Mouse (Mus musculus): ENCODE data around the gene Dok7. TPM values are rescaled to one million over a fixed set of nuclear protein-coding genes. Genes with fewer than 3 reads are reported as not detected.
A peak's percentile ranks its signal among the peaks of the same experiment; 100 is the strongest.

Dok7 gene
- polyA plus RNA-seq, 1 experiment from 2014 or later, result 0.15 TPM

DNA sequence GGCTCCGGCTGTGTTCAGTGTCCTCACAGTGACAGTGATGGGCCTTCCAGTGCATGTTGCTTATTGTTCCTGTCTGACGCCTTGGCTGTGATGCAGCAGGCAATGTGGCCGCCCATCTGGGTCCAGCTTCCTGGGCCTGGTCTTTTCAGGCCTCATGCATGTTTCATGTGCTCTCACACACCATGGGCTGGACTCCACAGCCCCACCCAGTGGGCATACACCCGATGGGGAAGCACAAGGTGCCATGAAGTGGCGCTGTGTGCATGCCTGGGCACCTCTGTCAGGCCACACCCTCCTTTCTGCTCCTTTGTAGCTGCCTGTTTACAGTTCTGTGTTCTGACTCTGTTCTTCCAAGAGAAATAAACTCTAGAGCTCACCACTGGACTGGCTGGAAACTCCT lies 23.5 kb upstream of the Dok7 start:
- peaks cover 49% of the 10 kb centered on the region for H3K4me1 ChIP-seq (replicated peaks)
- H3K36me3 ChIP-seq (replicated peaks), result peaks cover 53% of the 10 kb centered on the region
- H3K27ac ChIP-seq (replicated peaks), result no peak overlapping the region

DNA sequence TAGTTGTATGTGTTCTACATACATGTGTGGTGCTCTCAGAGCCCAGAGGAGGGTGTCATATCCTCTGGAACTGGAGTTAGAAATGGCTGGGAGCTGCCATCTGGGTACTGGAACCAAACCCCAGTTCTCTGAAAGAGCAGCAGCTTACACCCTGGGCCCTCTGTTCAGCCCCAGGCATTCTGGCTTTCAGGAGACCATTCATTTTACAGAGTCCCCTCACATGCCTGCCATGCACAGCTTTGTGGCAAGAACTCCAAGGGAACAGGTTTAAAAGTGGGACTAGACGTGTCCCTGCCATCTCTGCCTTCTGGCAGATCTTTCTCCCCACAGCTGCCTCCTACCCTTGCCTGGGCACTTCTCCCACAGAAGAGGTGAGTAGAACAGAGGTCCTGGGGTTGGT lies 22.9 kb upstream of the Dok7 start:
- Histone ChIP-seq H3K4me2 (no peak overlapping the region), H3K4me1 (replicated peaks) (peaks cover 43% of the 10 kb centered on the region), H3K27me3 (no peaks in the 10 kb centered on the region), H3K36me3 (replicated peaks) (peaks cover 48% of the 10 kb centered on the region), H3K4me3 (replicated peaks) (no peak overlapping the region), H3K27ac (replicated peaks) (peak overlapping the region; percentile 43; the same call in 1 of the 2 replicates), H3K9ac (peak overlapping the region; percentile 19; the same call in 1 of the 2 replicates), H3K9me3 (replicated peaks) (no peaks in the 10 kb centered on the region)
- ATAC-seq (ENCODE audit: insufficient read depth), result no peak
- 58% methylated on average over 1 of the region's 1 CpGs for WGBS (ENCODE audit: insufficient replicate concordance)

More for the DNA sequence above, 23.5 kb upstream of the Dok7 start:
- ATAC-seq (ENCODE audit: insufficient read depth), result no peak
- Histone ChIP-seq H3K9me3 (replicated peaks) (no peaks in the 10 kb centered on the region), H3K4me3 (replicated peaks) (no peak overlapping the region), H3K4me2 (no peak overlapping the region), H3K27me3 (no peaks in the 10 kb centered on the region), H3K9ac (no peak overlapping the region)
- 57% methylated on average over 5 of the region's 5 CpGs for WGBS (ENCODE audit: insufficient replicate concordance)

DNA sequence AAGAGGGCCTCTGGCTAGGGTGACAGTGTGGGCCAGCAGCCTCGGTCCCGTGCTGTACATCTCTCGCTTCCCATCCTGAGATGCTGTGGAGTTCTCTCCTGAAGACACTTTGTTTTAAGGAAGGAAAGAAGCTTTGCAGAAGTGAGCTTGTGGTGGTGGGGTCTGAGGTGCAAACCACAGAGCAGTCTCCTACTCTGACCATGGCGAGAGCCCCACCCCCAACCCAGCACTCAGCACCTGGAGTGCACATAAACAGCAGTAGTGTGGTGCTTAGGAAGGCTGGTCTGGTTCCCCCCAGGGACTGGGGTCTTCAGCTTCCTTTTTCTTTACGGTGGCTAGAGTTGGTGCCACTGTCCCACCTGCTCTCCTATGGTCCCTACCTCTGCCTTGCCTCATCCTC lies 21.4 kb upstream of the Dok7 start:
- Histone ChIP-seq H3K4me2 (no peak overlapping the region), H3K9ac (no peak overlapping the region), H3K27me3 (no peaks in the 10 kb centered on the region), H3K36me3 (replicated peaks) (peaks cover 33% of the 10 kb centered on the region), H3K27ac (replicated peaks) (0 out of 2 replicates have a peak overlapping the region, but pooled peaks have one; percentile 59), H3K4me3 (replicated peaks) (no peak overlapping the region), H3K9me3 (replicated peaks) (no peaks in the 10 kb centered on the region), H3K4me1 (replicated peaks) (peaks cover 42% of the 10 kb centered on the region)
- WGBS (ENCODE audit: insufficient replicate concordance), result 32% methylated on average over 5 of the region's 5 CpGs
- no peak for ATAC-seq (ENCODE audit: insufficient read depth)

DNA sequence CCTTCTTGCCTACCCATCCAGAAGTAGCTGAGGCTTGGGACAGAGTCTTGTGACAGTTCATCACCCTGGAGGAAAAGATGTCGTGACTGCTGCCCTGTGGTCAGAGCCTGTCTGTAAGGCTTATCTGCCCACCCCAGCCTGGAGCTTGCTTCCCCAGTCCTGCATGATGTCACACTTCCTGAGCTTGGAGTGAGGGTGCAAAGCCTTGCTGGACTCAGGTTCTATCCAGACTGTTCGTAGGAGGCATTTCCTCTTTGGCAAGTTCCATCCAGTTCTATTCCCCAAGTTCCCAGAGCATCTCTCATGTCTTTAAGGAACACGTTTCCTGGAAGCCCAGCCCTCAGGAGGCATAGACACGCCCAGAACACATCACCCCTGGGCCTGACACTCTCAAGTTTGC lies 20.8 kb upstream of the Dok7 start:
- 9% methylated on average over 4 of the region's 4 CpGs for WGBS (ENCODE audit: insufficient replicate concordance)
- Histone ChIP-seq H3K4me2 (no peak overlapping the region), H3K4me3 (replicated peaks) (no peak overlapping the region), H3K27me3 (no peaks in the 10 kb centered on the region), H3K9ac (no peak overlapping the region), H3K9me3 (replicated peaks) (no peaks in the 10 kb centered on the region), H3K4me1 (replicated peaks) (peaks cover 48% of the 10 kb centered on the region), H3K27ac (replicated peaks) (0 out of 2 replicates have a peak overlapping the region, but pooled peaks have one; percentile 59), H3K36me3 (replicated peaks) (peaks cover 26% of the 10 kb centered on the region)
- peak; percentile 45 for ATAC-seq (ENCODE audit: insufficient read depth)

DNA sequence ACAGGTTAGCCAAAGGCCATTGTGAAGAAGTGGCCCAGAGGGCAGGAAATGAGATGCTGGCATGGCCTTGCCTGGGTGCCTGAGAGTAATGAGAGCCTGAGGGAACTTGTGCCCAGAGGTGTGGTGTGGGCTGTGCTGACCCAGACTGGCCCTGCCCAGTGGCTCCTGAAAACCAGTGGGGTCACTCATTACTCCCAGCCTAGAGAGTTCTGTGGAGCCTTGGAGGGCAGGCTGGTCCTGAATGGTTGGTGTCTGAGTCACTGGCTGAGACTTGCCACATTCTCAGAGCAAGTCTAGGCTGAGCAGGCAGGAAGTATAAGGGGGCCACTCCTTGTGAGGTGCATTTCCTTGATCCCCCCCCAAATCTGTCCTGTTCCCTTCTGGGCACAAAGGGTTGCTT lies 19.1 kb upstream of the Dok7 start:
- Histone ChIP-seq H3K4me1 (replicated peaks) (peaks cover 45% of the 10 kb centered on the region), H3K36me3 (replicated peaks) (peaks cover 11% of the 10 kb centered on the region; the same call in 1 of the 2 replicates), H3K27me3 (no peaks in the 10 kb centered on the region), H3K9me3 (replicated peaks) (no peaks in the 10 kb centered on the region), H3K4me2 (no peak overlapping the region), H3K27ac (replicated peaks) (no peak overlapping the region), H3K9ac (no peak overlapping the region), H3K4me3 (replicated peaks) (no peak overlapping the region)
- ATAC-seq (ENCODE audit: insufficient read depth), result no peak

DNA sequence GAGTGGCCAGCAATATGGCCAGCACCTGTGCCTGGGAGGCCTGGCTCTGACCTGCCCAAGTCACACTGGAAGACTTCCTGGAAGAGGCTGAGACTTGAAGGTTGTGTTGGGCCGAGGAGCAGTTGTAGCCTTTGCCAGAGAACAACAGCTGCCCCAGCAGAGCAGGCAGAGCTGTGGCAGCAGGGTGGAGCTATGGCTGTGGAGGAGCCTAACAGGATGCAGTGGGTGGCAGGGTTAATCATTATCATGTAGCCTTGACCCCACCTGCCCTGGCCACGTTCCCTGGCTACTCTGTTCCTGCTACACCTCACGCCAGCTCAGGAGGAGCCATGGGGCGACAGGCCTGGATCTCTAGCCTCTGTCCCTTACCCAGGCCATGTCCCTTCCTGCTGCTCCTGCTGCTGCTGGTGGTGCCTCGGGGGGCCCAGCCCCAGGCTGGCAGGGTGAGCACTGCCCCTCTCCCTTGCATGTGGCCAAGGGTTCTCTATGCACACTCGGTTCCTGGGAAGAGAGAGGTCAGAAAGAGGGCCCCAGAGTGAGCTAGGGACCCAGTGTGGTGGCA lies 15.2 kb upstream of the Dok7 start, which contains the start of gene Hgfac:
Gene Hgfac, plus strand, starts transcription at position 242 of the 562 bp plus-strand sequence.
- 28% methylated on average over 6 of the region's 6 CpGs for WGBS (ENCODE audit: insufficient replicate concordance)
- no peaks in the 10 kb centered on the region for H3K9me3 ChIP-seq (replicated peaks)
- H3K36me3 ChIP-seq (replicated peaks), result no peaks in the 10 kb centered on the region
- peak within 1 kb of the TSS; percentile 72 for H3K27ac ChIP-seq (replicated peaks)
- H3K27me3 ChIP-seq, result no peaks in the 10 kb centered on the region
- peak within 1 kb of the TSS; percentile 31 for H3K4me3 ChIP-seq (replicated peaks)
- peak within 1 kb of the TSS; percentile 25; the same call in 1 of the 2 replicates for H3K9ac ChIP-seq
- H3K4me2 ChIP-seq, result peak within 1 kb of the TSS; percentile 53
- ATAC-seq (ENCODE audit: insufficient read depth), result peak; percentile 76
- peaks cover 25% of the 10 kb centered on the region for H3K4me1 ChIP-seq (replicated peaks)

DNA sequence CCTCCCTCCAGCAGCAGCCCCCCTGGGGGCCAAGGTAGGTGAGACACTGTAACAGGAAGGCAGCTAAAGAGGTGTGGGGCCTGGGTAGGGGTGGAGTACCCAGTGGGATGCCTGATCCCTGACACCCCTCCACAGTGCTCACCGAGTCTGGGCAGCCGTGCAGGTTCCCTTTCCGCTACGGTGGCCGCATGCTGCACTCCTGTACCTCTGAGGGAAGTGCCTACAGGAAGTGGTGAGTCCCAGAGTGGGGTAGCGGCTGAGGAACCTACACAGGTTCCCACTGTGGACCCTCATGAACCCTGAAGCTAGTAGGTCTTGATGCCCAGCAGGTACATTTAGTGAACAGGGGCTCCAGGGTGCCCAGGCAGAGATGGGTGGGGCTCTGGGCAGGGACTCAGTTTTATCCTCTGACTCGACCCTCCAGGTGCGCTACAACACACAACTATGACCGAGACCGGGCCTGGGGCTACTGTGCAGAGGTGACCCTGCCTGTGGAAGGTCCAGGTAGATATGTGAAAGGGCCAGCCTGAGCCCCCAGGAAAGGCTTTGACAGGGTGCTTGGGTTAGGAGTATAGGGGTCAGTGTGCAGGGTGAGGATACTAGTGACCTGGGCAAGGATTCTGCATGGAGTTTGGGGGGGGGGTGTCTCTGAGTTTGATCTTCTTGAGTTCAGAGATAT lies 14.0 kb upstream of the Dok7 start:
- peak overlapping the region; percentile 65 for H3K27ac ChIP-seq (replicated peaks)
- 0 out of 2 replicates have a peak, but pooled peaks have one; percentile 1 for ATAC-seq (ENCODE audit: insufficient read depth)
- peak overlapping the region; percentile 22; the same call in 1 of the 2 replicates for H3K9ac ChIP-seq
- H3K4me3 ChIP-seq (replicated peaks), result peak overlapping the region; percentile 31
- 35% methylated on average over 10 of the region's 10 CpGs for WGBS (ENCODE audit: insufficient replicate concordance)
- H3K9me3 ChIP-seq (replicated peaks), result no peaks in the 10 kb centered on the region
- peaks cover 4% of the 10 kb centered on the region; the same call in 1 of the 2 replicates for H3K27me3 ChIP-seq
- H3K4me2 ChIP-seq, result peak overlapping the region; percentile 53
- H3K4me1 ChIP-seq (replicated peaks), result peaks cover 34% of the 10 kb centered on the region
- no peaks in the 10 kb centered on the region for H3K36me3 ChIP-seq (replicated peaks)

DNA sequence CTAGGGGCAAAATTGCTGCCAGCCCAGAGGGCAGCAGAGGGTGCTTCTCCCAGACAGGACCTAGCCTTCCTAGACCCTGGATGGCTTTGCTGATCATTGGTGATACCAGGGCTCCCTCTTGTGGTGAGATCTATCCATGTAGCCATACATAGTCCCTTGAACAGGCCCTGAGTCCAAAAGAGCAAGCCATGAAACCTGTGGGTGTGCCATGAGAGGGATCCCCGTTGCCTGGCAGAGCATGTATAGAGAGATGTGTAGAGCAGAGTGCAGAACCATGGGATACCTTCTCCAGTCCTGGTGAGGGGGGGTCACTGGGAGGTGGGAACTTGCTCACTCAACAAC lies 13.5 kb upstream of the Dok7 start:
- Histone ChIP-seq H3K36me3 (replicated peaks) (no peaks in the 10 kb centered on the region), H3K9me3 (replicated peaks) (no peaks in the 10 kb centered on the region), H3K4me1 (replicated peaks) (peaks cover 34% of the 10 kb centered on the region), H3K27me3 (peaks cover 4% of the 10 kb centered on the region; the same call in 1 of the 2 replicates), H3K4me3 (replicated peaks) (peak overlapping the region; percentile 31; the same call in 1 of the 2 replicates), H3K27ac (replicated peaks) (no peak overlapping the region), H3K4me2 (peak overlapping the region; percentile 53), H3K9ac (no peak overlapping the region)
- 10% methylated on average over 1 of the region's 1 CpGs for WGBS (ENCODE audit: insufficient replicate concordance)
- peak; percentile 43; the same call in 1 of the 2 replicates for ATAC-seq (ENCODE audit: insufficient read depth)

DNA sequence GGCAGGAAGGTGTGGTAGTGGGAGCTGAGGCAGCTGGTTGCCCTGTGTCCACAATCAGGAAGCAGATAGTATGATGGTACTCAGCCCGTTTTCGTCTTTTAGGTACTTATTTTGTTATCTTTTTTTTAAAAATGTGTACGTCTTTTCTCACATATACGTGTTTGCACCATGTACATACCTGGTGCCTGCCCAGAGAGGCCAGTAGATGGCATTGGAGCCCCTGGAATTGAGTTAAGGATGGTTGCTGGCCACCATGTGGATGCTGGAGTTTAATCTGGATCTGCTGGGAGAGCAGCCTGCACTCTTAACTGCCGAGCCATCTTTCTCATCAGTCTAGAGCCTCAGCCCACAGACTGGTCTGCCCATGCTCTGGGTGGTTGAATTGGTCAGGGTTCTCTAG lies 6.0 kb upstream of the Dok7 start:
- Histone ChIP-seq H3K36me3 (replicated peaks) (no peaks in the 10 kb centered on the region), H3K27me3 (peaks cover 27% of the 10 kb centered on the region), H3K4me2 (no peak overlapping the region), H3K27ac (replicated peaks) (no peak overlapping the region), H3K4me1 (replicated peaks) (0 out of 2 replicates have a peak, but pooled peaks cover 9% of the 10 kb centered on the region), H3K9ac (no peak overlapping the region), H3K9me3 (replicated peaks) (no peaks in the 10 kb centered on the region), H3K4me3 (replicated peaks) (no peak overlapping the region)
- 59% methylated on average over 5 of the region's 5 CpGs for WGBS (ENCODE audit: insufficient replicate concordance)
- ATAC-seq (ENCODE audit: insufficient read depth), result no peak

DNA sequence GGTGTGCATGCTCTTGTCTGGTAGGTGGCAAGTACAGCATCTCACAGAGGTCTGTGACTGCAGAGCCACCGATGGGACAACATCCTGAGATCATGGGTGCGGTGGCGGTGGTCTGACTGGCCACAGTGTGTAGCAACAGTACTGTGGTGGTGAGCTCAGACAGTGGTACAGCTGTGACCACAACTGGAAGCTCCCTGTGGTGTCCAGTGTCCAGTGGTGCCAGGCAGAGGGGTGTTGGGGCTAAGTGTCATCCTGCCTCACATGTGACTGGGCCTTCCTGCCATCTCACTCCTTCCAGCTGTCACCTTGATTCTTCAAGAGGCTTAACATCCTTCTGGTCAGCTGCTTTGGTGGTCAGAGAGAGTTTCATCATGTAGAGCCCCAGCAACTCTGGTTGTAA lies 1.9 kb upstream of the Dok7 start:
- Histone ChIP-seq H3K4me2 (no peak overlapping the region), H3K36me3 (replicated peaks) (no peaks in the 10 kb centered on the region), H3K9ac (no peak overlapping the region), H3K27ac (replicated peaks) (no peak overlapping the region), H3K9me3 (replicated peaks) (no peaks in the 10 kb centered on the region), H3K27me3 (peaks cover 64% of the 10 kb centered on the region), H3K4me1 (replicated peaks) (0 out of 2 replicates have a peak, but pooled peaks cover 9% of the 10 kb centered on the region), H3K4me3 (replicated peaks) (no peak overlapping the region)
- ATAC-seq (ENCODE audit: insufficient read depth), result no peak
- 63% methylated on average over 3 of the region's 3 CpGs for WGBS (ENCODE audit: insufficient replicate concordance)

DNA sequence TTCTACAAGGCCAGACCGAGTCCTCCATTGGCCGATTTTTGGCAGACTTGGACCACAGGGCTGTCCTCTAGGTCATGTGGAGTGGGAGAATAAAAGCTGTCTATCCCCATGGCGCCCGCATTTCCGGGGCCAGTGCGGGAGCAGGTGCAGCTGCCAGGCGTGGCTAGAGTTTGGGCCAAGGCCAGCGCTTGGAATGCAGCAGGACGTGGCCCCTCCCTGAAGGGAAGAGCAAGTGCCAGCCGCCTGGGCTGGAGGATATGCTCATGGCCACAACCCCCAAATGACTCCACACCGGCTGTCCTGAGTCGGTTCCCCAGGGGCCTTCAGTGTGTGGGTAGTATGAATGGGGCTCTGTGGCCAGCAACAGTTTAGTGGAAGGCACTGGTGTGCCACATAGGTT lies 1.5 kb upstream of the Dok7 start:
- Histone ChIP-seq H3K27me3 (peaks cover 69% of the 10 kb centered on the region), H3K9ac (no peak overlapping the region), H3K4me3 (replicated peaks) (no peak overlapping the region), H3K36me3 (replicated peaks) (no peaks in the 10 kb centered on the region), H3K4me1 (replicated peaks) (0 out of 2 replicates have a peak, but pooled peaks cover 9% of the 10 kb centered on the region), H3K4me2 (no peak overlapping the region), H3K9me3 (replicated peaks) (no peaks in the 10 kb centered on the region), H3K27ac (replicated peaks) (no peak overlapping the region)
- WGBS (ENCODE audit: insufficient replicate concordance), result 67% methylated on average over 12 of the region's 12 CpGs
- no peak for ATAC-seq (ENCODE audit: insufficient read depth)

Data from liver, embryonic 15.5 days (tissue).